Mouse (Mus musculus): ENCODE results near the gene St6galnac3. TPM values are rescaled to one million over a fixed set of nuclear protein-coding genes. Genes with fewer than 3 reads are reported as not detected.

Gene St6galnac3
- polyA plus RNA-seq, 1 experiment from 2014 or later, result 34.9 TPM

GRCm38 (mm10) chr3:153637336-153637735, 87.6 kb downstream of the St6galnac3 start:
- H3K4me2 ChIP-seq (ENCODE audit: low read depth, low read length), result no peak overlapping the region
- H3K36me3 ChIP-seq (ENCODE audit: control insufficient read depth, insufficient read depth, low read length), result no peaks in the 10 kb centered on the region
- no peaks in the 10 kb centered on the region for H3K27me3 ChIP-seq (ENCODE audit: control insufficient read depth, insufficient read depth, low read length)
- no peak overlapping the region for H3K4me3 ChIP-seq (replicated peaks; ENCODE audit: low read length)
- no peaks in the 10 kb centered on the region for H3K4me1 ChIP-seq (ENCODE audit: control insufficient read depth, insufficient read depth, low read length)
- no peak overlapping the region for H3K9ac ChIP-seq (ENCODE audit: low read length)
- no peak overlapping the region for H3K27ac ChIP-seq (ENCODE audit: low read length)
- no peaks in the 10 kb centered on the region for H3K9me3 ChIP-seq (replicated peaks; ENCODE audit: control insufficient read depth, low read length)
- WGBS, result 50% methylated on average over 1 of the region's 1 CpGs
- no peak for ATAC-seq (ENCODE audit: insufficient read depth, low FRiP score)

GRCm38 (mm10) chr3:153636804-153637153, 88.2 kb downstream of the St6galnac3 start:
- Histone ChIP-seq H3K27me3 (ENCODE audit: control insufficient read depth, insufficient read depth, low read length) (no peaks in the 10 kb centered on the region), H3K27ac (ENCODE audit: low read length) (no peak overlapping the region), H3K9me3 (replicated peaks; ENCODE audit: control insufficient read depth, low read length) (no peaks in the 10 kb centered on the region), H3K9ac (ENCODE audit: low read length) (no peak overlapping the region), H3K4me1 (ENCODE audit: control insufficient read depth, insufficient read depth, low read length) (no peaks in the 10 kb centered on the region), H3K4me2 (ENCODE audit: low read depth, low read length) (no peak overlapping the region), H3K36me3 (ENCODE audit: control insufficient read depth, insufficient read depth, low read length) (no peaks in the 10 kb centered on the region), H3K4me3 (replicated peaks; ENCODE audit: low read length) (no peak overlapping the region)
- no peak for ATAC-seq (ENCODE audit: insufficient read depth, low FRiP score)
- WGBS, result 72% methylated on average over 7 of the region's 7 CpGs

GRCm38 (mm10) chr3:153636094-153636803, 88.7 kb downstream of the St6galnac3 start:
- Histone ChIP-seq H3K27ac (ENCODE audit: low read length) (no peak overlapping the region), H3K9ac (ENCODE audit: low read length) (no peak overlapping the region), H3K4me3 (replicated peaks; ENCODE audit: low read length) (no peak overlapping the region), H3K4me2 (ENCODE audit: low read depth, low read length) (no peak overlapping the region), H3K9me3 (replicated peaks; ENCODE audit: control insufficient read depth, low read length) (no peaks in the 10 kb centered on the region), H3K27me3 (ENCODE audit: control insufficient read depth, insufficient read depth, low read length) (no peaks in the 10 kb centered on the region), H3K4me1 (ENCODE audit: control insufficient read depth, insufficient read depth, low read length) (no peaks in the 10 kb centered on the region), H3K36me3 (ENCODE audit: control insufficient read depth, insufficient read depth, low read length) (no peaks in the 10 kb centered on the region)
- no peak for ATAC-seq (ENCODE audit: insufficient read depth, low FRiP score)
- WGBS, result 54% methylated on average over 2 of the region's 2 CpGs

- no peak overlapping the region for H3K4me2 ChIP-seq (ENCODE audit: low read depth, low read length)
- 74% methylated on average over 10 of the region's 10 CpGs for WGBS
These were observed 92.8 kb downstream of the St6galnac3 start for GRCm38 (mm10) chr3:153631988-153632672.

GRCm38 (mm10) chr3:153626237-153626636, 98.7 kb downstream of the St6galnac3 start:
- no peak overlapping the region for H3K9ac ChIP-seq (ENCODE audit: low read length)
- H3K36me3 ChIP-seq (ENCODE audit: control insufficient read depth, insufficient read depth, low read length), result no peaks in the 10 kb centered on the region
- WGBS, result 76% methylated on average over 5 of the region's 5 CpGs
- ATAC-seq (ENCODE audit: insufficient read depth, low FRiP score), result no peak
- no peak overlapping the region for H3K4me2 ChIP-seq (ENCODE audit: low read depth, low read length)
- H3K27ac ChIP-seq (ENCODE audit: low read length), result no peak overlapping the region
- no peaks in the 10 kb centered on the region for H3K27me3 ChIP-seq (ENCODE audit: control insufficient read depth, insufficient read depth, low read length)
- H3K4me3 ChIP-seq (replicated peaks; ENCODE audit: low read length), result no peak overlapping the region
- no peaks in the 10 kb centered on the region for H3K4me1 ChIP-seq (ENCODE audit: control insufficient read depth, insufficient read depth, low read length)
- H3K9me3 ChIP-seq (replicated peaks; ENCODE audit: control insufficient read depth, low read length), result no peaks in the 10 kb centered on the region

More at GRCm38 (mm10) chr3:153631988-153632672, 92.8 kb downstream of the St6galnac3 start:
- Histone ChIP-seq H3K4me1 (ENCODE audit: control insufficient read depth, insufficient read depth, low read length) (no peaks in the 10 kb centered on the region), H3K27ac (ENCODE audit: low read length) (no peak overlapping the region), H3K36me3 (ENCODE audit: control insufficient read depth, insufficient read depth, low read length) (no peaks in the 10 kb centered on the region), H3K4me3 (replicated peaks; ENCODE audit: low read length) (no peak overlapping the region), H3K27me3 (ENCODE audit: control insufficient read depth, insufficient read depth, low read length) (no peaks in the 10 kb centered on the region), H3K9ac (ENCODE audit: low read length) (no peak overlapping the region), H3K9me3 (replicated peaks; ENCODE audit: control insufficient read depth, low read length) (no peaks in the 10 kb centered on the region)
- no peak for ATAC-seq (ENCODE audit: insufficient read depth, low FRiP score)

- H3K9ac ChIP-seq (ENCODE audit: low read length), result no peak overlapping the region
- 0 out of 2 replicates have a peak, but pooled peaks cover 5% of the 10 kb centered on the region for H3K4me1 ChIP-seq (ENCODE audit: control insufficient read depth, insufficient read depth, low read length)
- H3K4me2 ChIP-seq (ENCODE audit: low read depth, low read length), result no peak overlapping the region
- no peak overlapping the region for H3K27ac ChIP-seq (ENCODE audit: low read length)
- no peaks in the 10 kb centered on the region for H3K36me3 ChIP-seq (ENCODE audit: control insufficient read depth, insufficient read depth, low read length)
- no peak overlapping the region for H3K4me3 ChIP-seq (replicated peaks; ENCODE audit: low read length)
- WGBS, result 80% methylated on average over 7 of the region's 7 CpGs
- no peaks in the 10 kb centered on the region for H3K9me3 ChIP-seq (replicated peaks; ENCODE audit: control insufficient read depth, low read length)
- ATAC-seq (ENCODE audit: insufficient read depth, low FRiP score), result no peak
- H3K27me3 ChIP-seq (ENCODE audit: control insufficient read depth, insufficient read depth, low read length), result no peaks in the 10 kb centered on the region
These were observed 106.0 kb downstream of the St6galnac3 start for GRCm38 (mm10) chr3:153618976-153619375.

- H3K36me3 ChIP-seq (ENCODE audit: control insufficient read depth, insufficient read depth, low read length), result no peaks in the 10 kb centered on the region
- H3K27ac ChIP-seq (ENCODE audit: low read length), result no peak overlapping the region
- WGBS, result 58% methylated on average over 8 of the region's 8 CpGs
- 0 out of 2 replicates have a peak, but pooled peaks cover 5% of the 10 kb centered on the region for H3K4me1 ChIP-seq (ENCODE audit: control insufficient read depth, insufficient read depth, low read length)
- H3K9ac ChIP-seq (ENCODE audit: low read length), result no peak overlapping the region
- no peak overlapping the region for H3K4me3 ChIP-seq (replicated peaks; ENCODE audit: low read length)
- ATAC-seq (ENCODE audit: insufficient read depth, low FRiP score), result no peak
- H3K9me3 ChIP-seq (replicated peaks; ENCODE audit: control insufficient read depth, low read length), result no peaks in the 10 kb centered on the region
- H3K27me3 ChIP-seq (ENCODE audit: control insufficient read depth, insufficient read depth, low read length), result no peaks in the 10 kb centered on the region
- no peak overlapping the region for H3K4me2 ChIP-seq (ENCODE audit: low read depth, low read length)
These were observed 108.1 kb downstream of the St6galnac3 start for GRCm38 (mm10) chr3:153616849-153617248.

GRCm38 (mm10) chr3:153610239-153610638, 114.7 kb downstream of the St6galnac3 start:
- no peak for ATAC-seq (ENCODE audit: insufficient read depth, low FRiP score)
- Histone ChIP-seq H3K4me1 (ENCODE audit: control insufficient read depth, insufficient read depth, low read length) (0 out of 2 replicates have a peak, but pooled peaks cover 3% of the 10 kb centered on the region), H3K27ac (ENCODE audit: low read length) (no peak overlapping the region), H3K4me3 (replicated peaks; ENCODE audit: low read length) (no peak overlapping the region), H3K36me3 (ENCODE audit: control insufficient read depth, insufficient read depth, low read length) (no peaks in the 10 kb centered on the region), H3K27me3 (ENCODE audit: control insufficient read depth, insufficient read depth, low read length) (no peaks in the 10 kb centered on the region), H3K9ac (ENCODE audit: low read length) (no peak overlapping the region), H3K4me2 (ENCODE audit: low read depth, low read length) (no peak overlapping the region), H3K9me3 (replicated peaks; ENCODE audit: control insufficient read depth, low read length) (no peaks in the 10 kb centered on the region)
- 82% methylated on average over 13 of the region's 13 CpGs for WGBS

GRCm38 (mm10) chr3:153606331-153606730, 118.6 kb downstream of the St6galnac3 start:
- Histone ChIP-seq H3K4me3 (replicated peaks; ENCODE audit: low read length) (no peak overlapping the region), H3K4me1 (ENCODE audit: control insufficient read depth, insufficient read depth, low read length) (0 out of 2 replicates have a peak, but pooled peaks cover 5% of the 10 kb centered on the region), H3K9ac (ENCODE audit: low read length) (no peak overlapping the region), H3K27me3 (ENCODE audit: control insufficient read depth, insufficient read depth, low read length) (no peaks in the 10 kb centered on the region), H3K36me3 (ENCODE audit: control insufficient read depth, insufficient read depth, low read length) (no peaks in the 10 kb centered on the region), H3K27ac (ENCODE audit: low read length) (no peak overlapping the region), H3K9me3 (replicated peaks; ENCODE audit: control insufficient read depth, low read length) (no peaks in the 10 kb centered on the region), H3K4me2 (ENCODE audit: low read depth, low read length) (no peak overlapping the region)
- ATAC-seq (ENCODE audit: insufficient read depth, low FRiP score), result no peak
- 89% methylated on average over 3 of the region's 3 CpGs for WGBS
